Mouse (Mus musculus) forebrain, embryonic 13.5 days (tissue): ENCODE data around the gene 1600002K03Rik. TPM values are rescaled to one million over a fixed set of nuclear protein-coding genes. Genes with fewer than 3 reads are reported as not detected.
A peak's percentile ranks its signal among the peaks of the same experiment; 100 is the strongest.

Experiments
- ATAC-seq: fragments of 200-750 bp; cut with Nextera tagmentation; 2 replicates; pipeline ENCODE4 v1.8.0; 2017
- H3K27ac ChIP-seq: fragments of 300-500 bp; sonication (generic); 2 replicates; pipeline ENCODE4 v1.5.1; 2015; ENCODE audit warnings: inconsistent platforms, mild to moderate bottlenecking, moderate library complexity
- H3K27me3 ChIP-seq: fragments of 300-500 bp; sonication (generic); 2 replicates; pipeline ENCODE4 v1.6.1; 2015; ENCODE audit warnings: mild to moderate bottlenecking, inconsistent platforms
- H3K36me3 ChIP-seq: fragments of 300-500 bp; sonication (generic); 2 replicates; pipeline ENCODE4 v1.6.1; 2015; ENCODE audit warnings: mild to moderate bottlenecking, inconsistent platforms; ENCODE audit not compliant: poor library complexity, severe bottlenecking
- H3K4me1 ChIP-seq: fragments of 300-500 bp; sonication (generic); 2 replicates; pipeline ENCODE4 v1.6.1; 2015; ENCODE audit warnings: inconsistent platforms
- H3K4me2 ChIP-seq: fragments of 300-500 bp; sonication (generic); 2 replicates; pipeline ENCODE4 v1.6.1; 2015; ENCODE audit warnings: inconsistent platforms, mild to moderate bottlenecking, moderate library complexity
- H3K4me3 ChIP-seq: fragments of 300-500 bp; sonication (generic); 2 replicates; pipeline ENCODE4 v1.5.1; 2015; ENCODE audit warnings: mild to moderate bottlenecking, inconsistent platforms
- H3K9ac ChIP-seq: fragments of 300-500 bp; sonication (generic); 2 replicates; pipeline ENCODE4 v1.6.1; 2015; ENCODE audit warnings: mild to moderate bottlenecking, inconsistent platforms
- H3K9me3 ChIP-seq: fragments of 300-500 bp; sonication (generic); replicated peaks from 2 replicates; pipeline ENCODE4 v1.6.1; 2016; ENCODE audit warnings: inconsistent platforms
- WGBS: fragments of 180-500 bp; shearing (Covaris S2); methylation state at CpG from one replicate; pipeline ENCODE4 v1.1.7; 2015; 5-methylcytosine and 5-hydroxymethylcytosine counted together
- polyA plus RNA-seq: library from polyadenylated mRNA; unstranded; fragments of >200 nt; fragmentation: Nextera tagmentation; extraction: Ambion mirVana; gene quantifications from 2 replicates; pipeline ENCODE4 v1.2.1, GENCODE M21; 2015

Gene 1600002K03Rik
- polyA plus RNA-seq, 1 experiment from 2014 or later, result 12.2 TPM

DNA sequence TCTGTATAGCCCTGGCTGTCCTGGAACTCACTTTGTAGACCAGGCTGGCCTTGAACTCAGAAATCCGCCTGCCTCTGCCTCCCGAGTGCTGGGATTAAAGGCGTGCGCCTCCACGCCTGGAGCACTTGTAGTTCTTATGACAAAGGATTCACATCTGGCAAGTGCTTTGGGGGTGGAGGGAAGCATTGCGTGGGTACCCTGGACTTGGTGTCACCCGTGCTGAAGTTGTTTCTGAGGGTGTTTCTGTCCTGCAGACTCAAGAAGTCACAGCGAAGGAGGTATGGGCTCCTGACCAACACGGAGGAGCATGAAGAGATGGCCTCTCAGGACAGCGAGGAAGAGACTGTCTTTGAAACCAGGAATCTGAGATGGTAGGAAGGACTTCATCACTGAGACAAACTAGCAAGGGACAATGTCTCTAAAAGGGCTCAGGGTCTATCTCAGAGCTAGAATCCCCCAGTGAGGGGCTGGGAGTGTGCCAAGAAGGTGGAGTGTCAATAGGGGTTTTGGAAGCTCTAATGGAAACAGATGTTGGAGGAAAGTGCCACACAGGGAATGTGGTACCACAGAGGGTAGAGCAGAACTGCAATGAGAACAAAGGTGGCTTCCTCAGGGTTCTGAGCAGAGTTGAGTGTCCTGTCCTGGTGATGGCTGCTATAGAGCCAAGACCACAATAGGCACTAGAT lies 1.4 kb downstream of the 1600002K03Rik start:
- Histone ChIP-seq H3K4me3 (no peak overlapping the region), H3K4me1 (peaks cover 52% of the 10 kb centered on the region), H3K9ac (no peak overlapping the region), H3K27me3 (no peaks in the 10 kb centered on the region), H3K4me2 (0 out of 2 replicates have a peak overlapping the region, but pooled peaks have one; percentile 69), H3K36me3 (peaks cover 33% of the 10 kb centered on the region), H3K27ac (no peak overlapping the region), H3K9me3 (no peaks in the 10 kb centered on the region)
- 88% methylated on average over 10 of the region's 10 CpGs for WGBS
- ATAC-seq, result no peak

DNA sequence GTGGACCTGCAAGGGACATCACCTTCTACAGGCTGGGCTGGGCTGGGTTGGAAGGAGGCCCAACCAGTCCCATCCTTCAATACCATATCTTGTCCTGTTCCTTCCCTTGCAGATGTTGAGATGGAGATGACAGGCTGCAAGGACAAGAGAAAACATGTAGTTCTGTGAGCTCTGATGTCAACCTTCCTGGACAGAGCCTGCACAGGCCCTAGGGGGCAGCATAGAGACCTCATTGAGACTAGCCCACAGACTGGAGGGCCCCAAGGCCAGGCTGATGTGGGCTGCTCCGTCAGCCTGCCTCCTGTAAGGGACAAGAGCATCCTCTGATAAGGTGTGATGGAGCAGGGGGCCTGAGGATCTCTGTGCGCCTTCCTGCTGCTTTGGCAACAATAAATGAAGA lies 2.0 kb downstream of the 1600002K03Rik start:
- peaks cover 46% of the 10 kb centered on the region for H3K4me1 ChIP-seq
- no peak for ATAC-seq
- no peaks in the 10 kb centered on the region for H3K27me3 ChIP-seq
- no peak overlapping the region for H3K4me3 ChIP-seq
- H3K36me3 ChIP-seq, result peaks cover 28% of the 10 kb centered on the region
- H3K9me3 ChIP-seq, result no peaks in the 10 kb centered on the region
- no peak overlapping the region for H3K9ac ChIP-seq
- H3K4me2 ChIP-seq, result no peak overlapping the region
- 40% methylated on average over 2 of the region's 2 CpGs for WGBS
- no peak overlapping the region for H3K27ac ChIP-seq

DNA sequence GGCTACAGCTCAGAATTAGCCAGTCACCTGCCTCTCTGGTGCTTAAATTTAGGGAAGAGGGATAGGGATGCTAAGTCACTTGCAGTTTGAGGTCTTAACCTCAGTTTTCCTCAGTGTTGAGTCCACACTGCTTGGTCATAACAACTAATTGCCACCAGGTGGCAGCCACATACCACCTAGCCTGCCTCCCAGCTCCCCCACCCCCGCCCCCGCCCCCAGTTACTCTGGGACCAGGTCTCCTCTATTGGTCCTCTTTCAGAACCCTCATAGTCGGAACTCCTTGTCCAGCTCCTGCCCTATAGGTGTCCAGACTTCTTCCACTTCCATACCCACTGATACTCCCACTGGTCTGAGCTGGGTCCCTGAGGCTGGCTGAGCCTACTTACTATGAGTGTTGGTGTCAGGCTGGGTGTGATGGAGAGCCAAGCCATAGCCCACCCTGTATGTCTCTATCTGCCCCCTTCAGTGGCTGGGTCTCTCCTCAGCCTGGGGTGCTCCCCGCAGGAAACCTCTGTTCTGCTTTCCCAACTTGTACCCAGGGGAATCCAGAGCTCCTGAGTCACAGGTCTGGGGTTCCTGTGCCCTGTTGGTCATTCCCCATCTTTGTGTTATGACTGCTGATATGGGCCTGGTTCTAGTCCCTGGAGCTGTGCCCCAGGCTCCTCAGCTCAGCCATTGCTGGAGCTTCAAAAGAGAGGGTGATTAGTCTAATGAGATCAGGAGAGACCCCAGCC lies 3.0 kb downstream of the 1600002K03Rik start:
- ATAC-seq, result no peak
- no peak overlapping the region; the same call in 1 of the 2 replicates for H3K9ac ChIP-seq

DNA sequence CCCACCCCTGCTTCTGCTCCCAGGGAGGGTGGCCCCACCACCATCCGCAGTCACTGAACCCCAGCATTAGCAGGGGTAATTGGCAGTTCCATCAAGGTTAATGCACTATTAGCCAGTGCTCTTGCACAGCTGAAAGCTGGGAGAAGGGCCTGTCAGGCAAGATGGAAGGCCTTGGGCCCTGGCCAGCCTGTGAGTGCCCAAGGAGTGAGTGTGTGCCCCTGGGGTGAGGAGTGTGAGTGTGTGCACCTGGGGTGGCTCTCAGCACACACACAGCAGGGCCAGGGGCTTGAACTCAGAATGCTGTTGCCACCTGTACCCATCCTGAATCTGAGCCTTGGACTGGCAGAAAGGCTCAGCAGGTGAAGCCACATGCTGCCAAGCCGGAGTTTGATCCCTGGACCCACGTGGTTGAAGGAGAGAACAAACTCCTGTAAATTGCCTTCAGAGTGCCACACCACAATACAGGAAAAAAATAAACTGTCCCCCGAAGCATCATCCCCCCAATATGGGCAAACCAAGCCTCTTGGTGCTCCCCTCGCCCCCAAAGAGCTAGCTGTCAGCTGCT lies 3.6 kb downstream of the 1600002K03Rik start:
- Histone ChIP-seq H3K4me3 (no peak overlapping the region), H3K4me1 (peaks cover 50% of the 10 kb centered on the region), H3K36me3 (peaks cover 11% of the 10 kb centered on the region), H3K27me3 (no peaks in the 10 kb centered on the region), H3K4me2 (no peak overlapping the region), H3K27ac (no peak overlapping the region), H3K9ac (peak overlapping the region; percentile 18; the same call in 1 of the 2 replicates), H3K9me3 (no peaks in the 10 kb centered on the region)
- ATAC-seq, result no peak
- 78% methylated on average over 5 of the region's 5 CpGs for WGBS

More for the DNA sequence above, 3.0 kb downstream of the 1600002K03Rik start:
- Histone ChIP-seq H3K27ac (0 out of 2 replicates have a peak overlapping the region, but pooled peaks have one; percentile 6), H3K4me2 (no peak overlapping the region), H3K27me3 (no peaks in the 10 kb centered on the region), H3K36me3 (peaks cover 18% of the 10 kb centered on the region), H3K4me1 (peaks cover 46% of the 10 kb centered on the region), H3K9me3 (no peaks in the 10 kb centered on the region), H3K4me3 (no peak overlapping the region)
- 23% methylated on average over 4 of the region's 4 CpGs for WGBS

DNA sequence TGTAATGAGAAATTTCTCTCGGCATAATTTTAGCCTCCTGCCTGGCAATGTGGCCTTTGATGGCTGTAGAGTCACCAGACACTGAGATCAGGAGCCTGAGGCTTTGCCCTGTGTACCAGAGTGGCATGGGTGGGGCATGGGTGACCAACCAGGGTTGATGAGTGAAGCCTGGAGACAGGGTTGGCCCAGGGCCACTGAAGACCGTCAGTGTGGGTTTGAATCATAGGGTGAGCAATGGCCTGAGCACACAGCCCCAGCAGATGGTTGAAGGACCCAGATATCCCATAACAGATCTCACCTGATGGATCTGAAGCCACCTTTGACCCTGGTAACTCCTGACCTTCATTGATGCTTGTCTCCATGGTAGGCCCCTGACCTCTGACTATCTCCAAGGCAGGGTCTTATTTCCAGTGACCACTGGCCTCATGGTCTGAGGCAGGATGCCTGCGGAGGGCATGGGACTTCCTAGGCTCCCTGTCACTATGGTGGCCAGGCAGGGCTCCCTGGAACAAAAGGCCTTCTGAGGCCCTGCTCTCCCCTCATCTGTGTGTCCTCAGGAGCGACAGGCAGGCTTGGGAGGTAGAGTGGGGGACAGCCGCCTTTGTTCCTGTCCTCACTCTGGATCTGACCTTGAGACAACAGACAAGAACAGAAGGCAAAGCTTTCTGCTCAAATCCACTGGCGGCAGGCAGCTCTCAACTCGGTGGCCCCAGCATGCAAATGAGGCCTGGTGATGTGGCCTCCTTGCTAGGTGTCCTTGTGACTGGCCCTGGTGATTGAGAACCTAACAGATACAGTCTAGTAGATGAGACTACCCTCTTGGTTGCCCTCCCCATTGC lies 4.9 kb downstream of the 1600002K03Rik start:
- 70% methylated on average over 7 of the region's 7 CpGs for WGBS
- Histone ChIP-seq H3K9me3 (no peaks in the 10 kb centered on the region), H3K27ac (no peak overlapping the region), H3K9ac (peak overlapping the region; percentile 10; the same call in 1 of the 2 replicates), H3K4me1 (peaks cover 49% of the 10 kb centered on the region), H3K4me2 (no peak overlapping the region), H3K4me3 (no peak overlapping the region), H3K36me3 (peaks cover 9% of the 10 kb centered on the region; the same call in 1 of the 2 replicates), H3K27me3 (no peaks in the 10 kb centered on the region)
- ATAC-seq, result no peak

DNA sequence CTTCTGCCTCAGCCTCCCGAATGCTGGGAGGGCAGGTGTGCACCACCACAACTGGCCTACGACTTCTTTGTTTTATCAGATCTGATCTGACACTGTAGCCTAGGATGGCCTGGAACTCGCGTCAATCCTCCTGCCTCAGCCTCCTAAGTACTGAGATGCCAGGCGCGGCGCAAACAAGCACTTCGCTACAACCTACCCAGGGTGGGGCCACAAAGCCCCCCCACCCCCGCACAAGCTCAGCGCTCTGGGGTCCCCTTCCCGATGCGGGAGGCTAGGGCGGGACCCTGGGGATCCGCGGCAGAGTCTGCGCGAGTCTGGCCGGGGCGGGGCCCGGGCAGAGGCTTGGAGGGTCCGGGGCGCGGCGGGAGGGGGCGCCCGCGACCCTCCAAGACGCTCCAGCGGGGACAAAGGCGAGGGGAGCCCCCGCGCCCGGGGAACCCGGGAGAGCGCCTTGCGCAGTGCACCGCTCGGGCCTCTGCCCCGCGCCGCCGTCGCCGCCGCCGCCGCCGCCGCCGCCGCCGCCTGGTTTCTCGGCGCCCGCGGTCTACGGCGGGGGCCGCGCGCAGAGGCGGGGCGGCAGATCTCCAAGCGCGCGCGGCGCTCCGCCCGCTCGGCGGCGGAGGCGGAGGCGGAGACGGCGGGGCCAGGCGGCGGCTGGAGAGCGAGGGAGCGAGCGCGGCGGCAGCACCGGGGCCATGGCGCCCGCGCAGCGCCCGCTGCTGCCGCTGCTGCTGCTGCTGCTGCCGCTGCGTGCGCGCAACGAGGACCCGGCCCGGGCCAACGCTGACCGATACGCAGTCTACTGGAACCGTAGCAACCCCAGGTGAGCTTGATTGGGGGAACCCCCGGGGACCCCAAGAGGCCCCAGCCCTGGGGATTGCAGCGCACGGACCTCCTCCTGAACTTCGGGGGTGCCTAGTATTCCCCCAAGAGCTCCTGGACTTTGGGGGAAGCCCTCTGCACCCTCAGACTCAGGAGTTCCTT lies 6.6 kb downstream of the 1600002K03Rik start, which contains the start of gene Efna2:
Gene Efna2, plus strand, starts transcription at position 415 of the 984 bp plus-strand sequence.
- Histone ChIP-seq H3K4me2 (peak within 1 kb of the TSS; percentile 77), H3K27ac (peak within 1 kb of the TSS; percentile 79), H3K4me3 (peak within 1 kb of the TSS; percentile 85), H3K9me3 (no peaks in the 10 kb centered on the region), H3K36me3 (peaks cover 22% of the 10 kb centered on the region; the same call in 1 of the 2 replicates), H3K9ac (peak within 1 kb of the TSS; percentile 98), H3K27me3 (no peaks in the 10 kb centered on the region), H3K4me1 (peaks cover 45% of the 10 kb centered on the region)
- 4% methylated on average over 43 of the region's 106 CpGs for WGBS
- ATAC-seq, result peak; percentile 84

DNA sequence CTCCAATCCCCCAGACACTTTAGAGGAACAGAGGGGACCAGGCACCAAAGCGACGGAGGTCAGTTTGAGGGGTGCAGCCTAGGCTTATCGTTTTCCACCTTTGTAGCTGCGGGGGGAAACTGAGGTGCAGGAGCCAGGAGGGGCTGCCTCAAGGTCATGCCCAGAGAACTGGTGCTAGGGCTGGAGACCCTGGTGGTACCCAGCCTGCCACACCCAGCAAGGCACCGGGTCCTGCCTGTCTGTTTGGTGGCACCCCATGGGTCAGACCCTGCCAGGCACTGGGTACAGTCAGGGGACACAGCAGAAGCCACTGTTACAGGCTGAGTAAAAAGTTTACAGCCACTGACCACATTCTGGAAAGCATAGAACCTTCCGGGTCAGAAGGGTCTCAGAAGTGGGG lies 7.5 kb downstream of the 1600002K03Rik start:
- H3K9ac ChIP-seq, result peak overlapping the region; percentile 98
- peaks cover 49% of the 10 kb centered on the region for H3K4me1 ChIP-seq
- ATAC-seq, result no peak
- H3K4me2 ChIP-seq, result peak overlapping the region; percentile 77
- no peaks in the 10 kb centered on the region for H3K27me3 ChIP-seq
- peaks cover 22% of the 10 kb centered on the region; the same call in 1 of the 2 replicates for H3K36me3 ChIP-seq
- H3K9me3 ChIP-seq, result no peaks in the 10 kb centered on the region
- no peak overlapping the region for H3K27ac ChIP-seq
- peak overlapping the region; percentile 85 for H3K4me3 ChIP-seq
- WGBS, result 39% methylated on average over 6 of the region's 6 CpGs

DNA sequence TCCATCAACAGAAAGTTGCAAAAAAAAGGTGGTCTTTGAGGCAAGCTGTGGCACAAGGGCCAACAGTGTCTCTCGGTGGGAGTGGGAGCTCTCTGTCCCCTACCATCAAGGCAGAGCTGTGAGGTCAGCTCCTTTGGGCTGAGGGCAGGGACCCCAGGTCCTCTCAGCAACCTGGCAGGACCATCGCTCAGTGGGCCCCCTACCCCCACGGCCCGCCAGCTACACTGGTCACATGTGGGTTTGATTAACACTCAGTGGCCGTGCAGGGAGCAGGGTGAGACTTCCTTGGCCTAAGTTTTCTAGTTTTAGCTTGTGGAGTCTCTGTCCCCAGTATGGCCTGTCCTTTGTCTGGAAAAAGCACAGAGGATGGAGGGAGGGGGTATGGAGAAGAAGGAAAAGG lies 8.1 kb downstream of the 1600002K03Rik start:
- H3K4me1 ChIP-seq, result peaks cover 49% of the 10 kb centered on the region
- ATAC-seq, result no peak
- WGBS, result 46% methylated on average over 5 of the region's 5 CpGs
- no peak overlapping the region for H3K27ac ChIP-seq
- no peaks in the 10 kb centered on the region for H3K9me3 ChIP-seq
- peaks cover 22% of the 10 kb centered on the region; the same call in 1 of the 2 replicates for H3K36me3 ChIP-seq
- H3K9ac ChIP-seq, result peak overlapping the region; percentile 98
- peak overlapping the region; percentile 77 for H3K4me2 ChIP-seq
- H3K4me3 ChIP-seq, result peak overlapping the region; percentile 85
- no peaks in the 10 kb centered on the region for H3K27me3 ChIP-seq

DNA sequence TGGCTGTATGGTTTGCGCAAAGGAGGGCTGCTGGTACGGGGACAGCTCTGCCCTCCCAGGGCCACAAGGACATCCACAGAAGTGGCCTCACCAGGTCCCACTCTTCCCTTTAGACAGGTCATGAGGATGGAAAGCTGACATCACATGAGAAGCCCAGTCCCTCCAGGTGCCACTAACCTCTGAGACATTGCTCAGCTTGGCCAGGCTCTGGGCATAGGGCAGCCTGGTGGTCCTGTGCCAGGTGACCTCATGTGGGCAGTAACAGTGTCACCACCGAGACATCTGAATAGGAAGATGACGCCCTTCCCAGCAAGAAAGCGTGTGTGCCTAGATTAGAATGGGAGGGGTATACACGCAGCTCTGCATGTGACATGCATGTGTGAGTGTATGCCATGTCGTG lies 9.8 kb downstream of the 1600002K03Rik start:
- 0 out of 2 replicates have a peak overlapping the region, but pooled peaks have one; percentile 98 for H3K9ac ChIP-seq

DNA sequence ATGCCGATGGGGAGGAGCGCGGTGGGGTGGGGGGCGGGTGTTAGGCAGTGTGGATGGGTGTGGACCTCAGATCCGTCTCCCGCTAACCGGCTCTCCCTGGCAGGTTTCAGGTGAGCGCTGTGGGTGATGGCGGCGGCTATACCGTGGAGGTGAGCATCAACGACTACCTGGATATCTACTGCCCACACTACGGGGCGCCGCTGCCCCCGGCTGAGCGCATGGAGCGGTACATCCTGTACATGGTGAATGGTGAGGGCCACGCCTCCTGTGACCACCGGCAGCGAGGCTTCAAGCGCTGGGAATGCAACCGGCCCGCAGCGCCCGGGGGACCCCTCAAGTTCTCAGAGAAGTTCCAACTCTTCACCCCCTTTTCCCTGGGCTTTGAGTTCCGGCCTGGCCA lies 13.9 kb downstream of the 1600002K03Rik start:
- Histone ChIP-seq H3K4me3 (no peak overlapping the region), H3K36me3 (peaks cover 49% of the 10 kb centered on the region), H3K4me1 (peaks cover 45% of the 10 kb centered on the region), H3K27me3 (no peaks in the 10 kb centered on the region), H3K27ac (no peak overlapping the region), H3K4me2 (no peak overlapping the region), H3K9me3 (no peaks in the 10 kb centered on the region), H3K9ac (no peak overlapping the region)
- 42% methylated on average over 27 of the region's 27 CpGs for WGBS
- no peak for ATAC-seq

More for the DNA sequence above, 9.8 kb downstream of the 1600002K03Rik start:
- Histone ChIP-seq H3K36me3 (peaks cover 32% of the 10 kb centered on the region; the same call in 1 of the 2 replicates), H3K4me3 (no peak overlapping the region), H3K27ac (no peak overlapping the region), H3K9me3 (no peaks in the 10 kb centered on the region), H3K4me2 (no peak overlapping the region), H3K27me3 (no peaks in the 10 kb centered on the region), H3K4me1 (peaks cover 49% of the 10 kb centered on the region)
- ATAC-seq, result no peak
- 95% methylated on average over 7 of the region's 7 CpGs for WGBS
